Mouse (Mus musculus): ENCODE measurements around the gene Ctsa.

DNA sequence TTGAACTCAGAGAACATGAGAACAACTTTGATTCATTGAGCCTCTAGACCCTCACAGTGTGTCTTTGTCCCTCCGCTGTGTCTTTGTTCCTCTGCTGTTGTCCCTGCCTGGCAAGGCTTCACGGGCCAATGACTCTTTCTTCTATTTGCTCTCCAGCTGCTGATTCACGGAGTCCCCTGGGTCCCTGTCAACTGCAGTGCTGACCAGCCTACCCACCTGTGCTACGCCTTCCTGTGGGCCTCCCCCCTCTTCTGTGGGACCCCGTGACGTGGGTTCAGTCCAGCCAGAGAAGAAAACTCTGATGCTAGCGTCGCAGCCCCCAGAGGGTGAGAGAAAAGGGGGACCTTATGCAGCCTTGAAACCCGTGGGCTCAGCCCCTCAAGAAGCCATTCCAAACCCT is 49.9 kb downstream of the Ctsa start:
- TF ChIP-seq CTCF (IDR thresholded peaks at IDR 0.05; ENCODE audit: insufficient read depth, low read length) (no peak), POLR2A (IDR thresholded peaks at IDR 0.05; ENCODE audit: borderline replicate concordance, extremely low read depth, low read depth, low read length) (no peak)

All from lung, adult 2 months (tissue).